Mouse (Mus musculus): ENCODE results near the gene Aldh1a3.

- TF ChIP-seq CTCF (IDR thresholded peaks at IDR 0.05; ENCODE audit: borderline replicate concordance, control insufficient read depth, extremely low read depth, insufficient read depth, low read length, poor library complexity) = no peak
- TF ChIP-seq POLR2A (IDR thresholded peaks at IDR 0.05; ENCODE audit: control insufficient read depth, extremely low read depth, insufficient read depth, low read length, poor library complexity) = no peak
Measured at GRCm38 (mm10) chr7:66405951-66406721, 21.2 kb downstream of the Aldh1a3 start.
